Mouse (Mus musculus) small intestine, adult 2 months (tissue): ENCODE results near the gene Podxl.

Experiments
- CTCF ChIP-seq: fragments of 200-500 bp; IDR thresholded peaks from 2 replicates; pipeline ENCODE4 v1.5.1; 2012; ENCODE audit warnings: low read depth, mild to moderate bottlenecking, control low read depth, inconsistent platforms, low read length, moderate library complexity, mixed read lengths; ENCODE audit not compliant: insufficient replicate concordance, insufficient read length; ENCODE audit errors: extremely low read depth
- POLR2A ChIP-seq: fragments of 200-500 bp; IDR thresholded peaks from 2 replicates; pipeline ENCODE4 v1.6.1; 2012; ENCODE audit warnings: low read depth, mild to moderate bottlenecking, control low read depth, inconsistent platforms, low read length, moderate library complexity

GRCm38 (mm10) chr6:31538112-31538511 is 25.7 kb downstream of the Podxl start:
- TF ChIP-seq CTCF = no peak
- no peak for TF ChIP-seq POLR2A
